Mouse (Mus musculus) small intestine, adult 2 months (tissue): ENCODE results near the gene Nat8f3.
"Not testable (repeated sequence)": the region's sequence is repeated elsewhere in the genome, so short reads cannot be mapped to it uniquely, and the experiment has no call there.

Experiments
- CTCF ChIP-seq: fragments of 200-500 bp; IDR thresholded peaks from 2 replicates; pipeline ENCODE4 v1.5.1; 2012; ENCODE audit warnings: low read depth, mild to moderate bottlenecking, control low read depth, inconsistent platforms, low read length, moderate library complexity, mixed read lengths; ENCODE audit not compliant: insufficient replicate concordance, insufficient read length; ENCODE audit errors: extremely low read depth
- POLR2A ChIP-seq: fragments of 200-500 bp; IDR thresholded peaks from 2 replicates; pipeline ENCODE4 v1.6.1; 2012; ENCODE audit warnings: low read depth, mild to moderate bottlenecking, control low read depth, inconsistent platforms, low read length, moderate library complexity

GRCm38 (mm10) chr6:85701943-85702342, 63.6 kb downstream of the Nat8f3 start:
- TF ChIP-seq CTCF, POLR2A: not testable (repeated sequence)
